Mouse (Mus musculus): ENCODE results near the gene Serpinb6d. TPM values are rescaled to one million over a fixed set of nuclear protein-coding genes. Genes with fewer than 3 reads are reported as not detected.

The Serpinb6d gene
- polyA plus RNA-seq (2016; fragmentation: Nextera tagmentation; extraction: Ambion mirVana), result not detected in 2 replicates

DNA sequence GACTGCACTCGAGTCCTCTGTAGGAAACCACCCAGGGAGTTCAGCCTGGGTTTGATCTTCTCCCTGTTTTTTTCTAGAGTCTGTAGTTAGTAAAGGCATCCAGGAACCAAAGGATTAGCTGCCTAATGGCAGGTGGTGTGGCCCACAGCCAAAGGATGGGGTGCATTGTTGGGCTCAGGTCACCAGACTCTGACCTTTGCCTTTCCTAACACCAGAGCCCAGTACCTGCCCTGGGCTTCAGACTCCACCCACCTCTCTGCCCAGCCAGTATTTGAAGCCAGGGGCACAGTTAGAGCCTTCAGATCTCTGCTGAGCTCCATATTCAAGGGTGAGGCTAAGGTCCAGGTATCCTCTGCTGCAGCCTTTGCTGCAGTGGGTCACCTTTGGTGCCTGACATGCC lies at the start of gene Serpinb6d:
TSS of gene Serpinb6d (plus strand) at position 301 of the 400 bp plus-strand sequence.
- Histone ChIP-seq H3K4me3 (no peak within 1 kb of the TSS), H3K9ac (no peak within 1 kb of the TSS), H3K27ac (no peak within 1 kb of the TSS), H3K4me2 (replicated peaks) (no peak within 1 kb of the TSS), H3K4me1 (no peaks in the 10 kb centered on the region), H3K36me3 (no peaks in the 10 kb centered on the region), H3K27me3 (replicated peaks) (no peaks in the 10 kb centered on the region), H3K9me3 (peaks cover 16% of the 10 kb centered on the region)
- 67% methylated on average over 1 of the region's 1 CpGs for WGBS
- ATAC-seq (ENCODE audit: low FRiP score, low read depth), result no peak

DNA sequence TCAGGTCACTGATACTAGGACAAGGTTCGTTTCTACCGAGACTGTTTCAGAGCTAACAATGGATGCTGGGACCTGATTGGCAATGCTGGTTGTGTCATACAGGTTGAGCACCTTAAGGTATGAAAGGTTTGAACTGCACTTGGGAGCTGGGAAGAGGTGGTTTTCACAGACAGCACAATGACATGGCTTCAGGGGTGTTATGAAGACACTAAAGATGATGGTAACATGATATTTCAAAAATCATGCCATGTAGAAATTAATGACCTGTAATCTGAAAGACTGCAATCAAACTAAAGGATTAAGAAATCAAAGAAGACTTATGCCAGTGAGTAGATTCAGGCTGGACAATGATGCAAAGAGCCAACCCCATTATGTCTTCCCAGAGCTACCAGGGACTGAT lies 38.3 kb upstream of the Serpinb6d start:
- 91% methylated on average over 2 of the region's 2 CpGs for WGBS
- Histone ChIP-seq H3K4me2 (replicated peaks) (no peak overlapping the region), H3K27me3 (replicated peaks) (no peaks in the 10 kb centered on the region), H3K36me3 (no peaks in the 10 kb centered on the region), H3K4me3 (no peak overlapping the region), H3K27ac (no peak overlapping the region), H3K9ac (no peak overlapping the region), H3K4me1 (no peaks in the 10 kb centered on the region), H3K9me3 (peaks cover 25% of the 10 kb centered on the region)
- ATAC-seq (ENCODE audit: low FRiP score, low read depth), result no peak

DNA sequence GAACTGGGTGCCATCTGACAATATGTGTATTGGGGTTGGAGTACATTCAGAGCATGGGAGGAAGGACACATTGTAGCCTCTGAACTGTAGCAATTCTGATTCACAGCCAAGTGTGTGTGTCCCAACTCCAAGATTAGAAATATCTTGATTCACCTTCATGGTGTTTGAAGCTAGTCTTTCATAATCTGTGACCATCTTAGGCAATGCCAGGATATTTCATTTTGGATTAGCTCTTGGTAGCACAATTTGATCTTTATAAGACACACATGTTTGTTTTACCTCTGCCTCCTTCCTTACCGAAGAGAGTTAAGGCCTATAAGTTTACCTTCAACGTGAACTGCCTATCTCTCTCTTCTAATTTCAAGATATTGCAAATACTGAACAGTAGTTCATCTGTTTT lies 18.7 kb upstream of the Serpinb6d start:
- no peaks in the 10 kb centered on the region for H3K4me1 ChIP-seq
- H3K9me3 ChIP-seq, result peaks cover 20% of the 10 kb centered on the region; the same call in 1 of the 2 replicates
- no peak overlapping the region for H3K4me2 ChIP-seq (replicated peaks)
- no peaks in the 10 kb centered on the region for H3K27me3 ChIP-seq (replicated peaks)
- H3K36me3 ChIP-seq, result no peaks in the 10 kb centered on the region
- 74% methylated on average over 2 of the region's 2 CpGs for WGBS
- H3K27ac ChIP-seq, result no peak overlapping the region
- no peak overlapping the region for H3K9ac ChIP-seq
- no peak for ATAC-seq (ENCODE audit: low FRiP score, low read depth)
- no peak overlapping the region for H3K4me3 ChIP-seq

DNA sequence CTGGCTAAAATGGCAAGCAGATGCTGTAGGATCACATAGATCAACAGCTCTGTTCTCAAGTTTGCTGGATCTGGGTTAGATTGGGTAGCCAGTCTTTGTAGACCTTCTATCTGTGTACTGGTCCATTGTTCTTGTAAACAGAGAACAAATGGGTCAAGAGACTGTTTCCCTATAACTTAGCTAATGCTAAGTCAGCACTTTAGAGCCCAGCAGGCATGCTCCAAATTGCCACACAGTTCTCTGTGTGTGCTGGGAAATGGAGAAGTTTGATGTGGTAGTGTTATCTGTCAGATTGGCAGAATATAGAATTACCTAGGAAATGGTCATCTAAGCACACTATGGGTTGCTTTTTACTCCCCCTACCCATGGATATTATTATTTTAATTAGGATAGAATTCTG lies 1.3 kb downstream of the Serpinb6d start:
- H3K36me3 ChIP-seq, result no peaks in the 10 kb centered on the region

DNA sequence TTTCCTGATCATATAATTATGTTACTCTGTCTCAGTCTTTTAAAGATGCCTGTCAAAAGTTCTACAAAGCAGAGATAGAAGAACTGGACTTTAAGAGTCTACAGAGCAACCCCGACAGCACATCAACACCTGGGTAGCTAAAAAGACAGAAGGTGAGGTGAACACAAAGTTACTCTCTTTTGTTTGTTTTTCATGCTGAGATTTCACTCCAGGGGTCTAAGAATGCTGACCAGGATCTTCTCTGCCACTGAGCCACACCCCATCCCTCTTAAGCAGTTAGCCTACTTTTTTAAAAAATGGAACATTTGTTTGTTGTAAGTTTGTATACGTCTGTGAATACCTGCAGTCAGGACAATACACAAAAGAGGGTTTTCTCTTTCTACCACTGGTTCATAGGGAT lies 59.1 kb downstream of the Serpinb6d start:
- WGBS, result 72% methylated on average over 2 of the region's 2 CpGs

More for the DNA sequence above, 1.3 kb downstream of the Serpinb6d start:
- Histone ChIP-seq H3K4me1 (no peaks in the 10 kb centered on the region), H3K9ac (no peak overlapping the region), H3K4me3 (no peak overlapping the region), H3K4me2 (replicated peaks) (no peak overlapping the region), H3K9me3 (peaks cover 12% of the 10 kb centered on the region), H3K27ac (no peak overlapping the region), H3K27me3 (replicated peaks) (no peaks in the 10 kb centered on the region)
- no peak for ATAC-seq (ENCODE audit: low FRiP score, low read depth)

More for the DNA sequence above, 59.1 kb downstream of the Serpinb6d start:
- Histone ChIP-seq H3K36me3 (no peaks in the 10 kb centered on the region), H3K4me3 (no peak overlapping the region), H3K27me3 (replicated peaks) (no peaks in the 10 kb centered on the region), H3K4me1 (no peaks in the 10 kb centered on the region), H3K9me3 (peaks cover 14% of the 10 kb centered on the region), H3K27ac (no peak overlapping the region), H3K9ac (no peak overlapping the region), H3K4me2 (replicated peaks) (no peak overlapping the region)
- ATAC-seq (ENCODE audit: low FRiP score, low read depth), result no peak

Other genes with a start within 250 kb of the Serpinb6d start
- gene Serpinb9g, start 176.6 kb upstream of the Serpinb6d start, polyA plus RNA-seq (2016; fragmentation: Nextera tagmentation; extraction: Ambion mirVana), result not detected in 2 replicates
- gene Serpinb6e, start 182.0 kb downstream of the Serpinb6d start, polyA plus RNA-seq (2016; fragmentation: Nextera tagmentation; extraction: Ambion mirVana), result not detected in 2 replicates
- 0.29 TPM in 2 replicates for gene Serpinb6c, start 244.3 kb downstream of the Serpinb6d start, polyA plus RNA-seq (2016; fragmentation: Nextera tagmentation; extraction: Ambion mirVana)